Mouse (Mus musculus) CH12.LX (cell line): ENCODE data around the gene Olfr155. TPM values are rescaled to one million over a fixed set of nuclear protein-coding genes. Genes with fewer than 3 reads are reported as not detected.
A peak's percentile ranks its signal among the peaks of the same experiment; 100 is the strongest.

Source experiments
- DNase-seq: peaks from one replicate; pipeline ENCODE4 v3.0.0-alpha.2; 2013; ENCODE audit errors: extremely low read depth
- H3K27ac ChIP-seq: 2 replicates; pipeline ENCODE4 v1.5.1; 2012; ENCODE audit warnings: low read depth, mild to moderate bottlenecking, control low read depth, moderate library complexity; ENCODE audit not compliant: insufficient read depth
- H3K27me3 ChIP-seq: replicated peaks from 2 replicates; pipeline ENCODE3; 2012; ENCODE audit warnings: inconsistent platforms
- H3K36me3 ChIP-seq, 2 experiments: replicated peaks in 1 of 2; 2 replicates each; pipeline versions ENCODE3 to v1.6.1; 2012; ENCODE audit warnings: inconsistent platforms in 1 of 2, low read length in 1 of 2, mild to moderate bottlenecking in 1 of 2, mixed read lengths in 1 of 2, moderate library complexity in 1 of 2; ENCODE audit not compliant: control insufficient read depth in 1 of 2, insufficient read depth in 1 of 2
- H3K4me1 ChIP-seq, 2 experiments: 2 replicates each; pipeline ENCODE4 v1.6.1; 2012; ENCODE audit warnings: inconsistent platforms in 1 of 2, moderate library complexity in 1 of 2; ENCODE audit not compliant: insufficient read depth in 2 of 2, control insufficient read depth in 1 of 2
- H3K4me2 ChIP-seq: 2 replicates; pipeline ENCODE4 v1.6.1; 2012; ENCODE audit warnings: low read depth, mild to moderate bottlenecking, control low read depth; ENCODE audit not compliant: poor library complexity, insufficient read depth, severe bottlenecking
- H3K4me3 ChIP-seq, 3 experiments: fragments of 150-350 bp in 1 of 3; sonication (generic) in 1 of 3; replicated peaks in 1 of 3; 2 replicates each; pipeline versions ENCODE3 to v1.5.1; 2011 to 2012; ENCODE audit warnings: low read depth in 2 of 3, low read length in 2 of 3, mild to moderate bottlenecking in 2 of 3, moderate library complexity in 2 of 3, control low read depth in 1 of 3, improper control_type of control experiment in 1 of 3, inconsistent platforms in 1 of 3, mixed read lengths in 1 of 3; ENCODE audit not compliant: poor library complexity in 1 of 3
- H3K79me2 ChIP-seq: replicated peaks from 2 replicates; pipeline ENCODE4 v1.6.1; 2012; ENCODE audit warnings: mild to moderate bottlenecking, moderate library complexity; ENCODE audit not compliant: control insufficient read depth, poor library complexity, insufficient read depth, severe bottlenecking; ENCODE audit errors: extremely low read depth
- H3K9ac ChIP-seq: 2 replicates; pipeline ENCODE4 v1.6.1; 2012; ENCODE audit warnings: low read depth, mild to moderate bottlenecking, control low read depth, moderate library complexity; ENCODE audit not compliant: insufficient read depth
- H3K9me3 ChIP-seq: replicated peaks from 2 replicates; pipeline ENCODE3; 2012; ENCODE audit warnings: low read length, inconsistent platforms, mixed read lengths
- CHD2 ChIP-seq: IDR thresholded peaks from 2 replicates; pipeline ENCODE4 v1.6.1; 2011; ENCODE audit warnings: low read length, improper control_type of control experiment
- CTCF ChIP-seq, 2 experiments: IDR thresholded peaks in 1 of 2; conservative IDR thresholded peaks in 1 of 2; 2 replicates each; pipeline ENCODE4 v1.5.1; 2011 to 2012; ENCODE audit warnings: low read depth in 2 of 2, low read length in 2 of 2, improper control_type of control experiment in 1 of 2, inconsistent platforms in 1 of 2, mild to moderate bottlenecking in 1 of 2, moderate library complexity in 1 of 2
- E2F4 ChIP-seq: IDR thresholded peaks from 2 replicates; pipeline ENCODE4 v1.6.1; 2011; ENCODE audit warnings: low read depth, low read length, improper control_type of control experiment; ENCODE audit not compliant: insufficient replicate concordance
- EP300 ChIP-seq: IDR thresholded peaks from 2 replicates; pipeline ENCODE4 v1.6.1; 2011; ENCODE audit warnings: low read length, improper control_type of control experiment
- ETS1 ChIP-seq: conservative IDR thresholded peaks from 2 replicates; pipeline ENCODE4 v1.6.1; 2012; ENCODE audit warnings: low read depth, mild to moderate bottlenecking, inconsistent platforms, low read length, improper control_type of control experiment, moderate library complexity
- GABPA ChIP-seq: IDR thresholded peaks from 2 replicates; pipeline ENCODE4 v1.6.1; 2012; ENCODE audit warnings: low read depth, low read length, improper control_type of control experiment, inconsistent platforms; ENCODE audit not compliant: insufficient replicate concordance
- IRF4 ChIP-seq: IDR thresholded peaks from 2 replicates; pipeline ENCODE4 v1.6.1; 2014; ENCODE audit warnings: low read depth, mild to moderate bottlenecking, inconsistent platforms, low read length, improper control_type of control experiment
- MAFK ChIP-seq: IDR thresholded peaks from 2 replicates; pipeline ENCODE4 v1.6.1; 2011; ENCODE audit warnings: low read length, improper control_type of control experiment; ENCODE audit not compliant: insufficient replicate concordance
- MAX ChIP-seq: IDR thresholded peaks from 2 replicates; pipeline ENCODE4 v1.6.1; 2011; ENCODE audit warnings: low read length, improper control_type of control experiment
- MXI1 ChIP-seq: IDR thresholded peaks from 2 replicates; pipeline ENCODE4 v1.6.1; 2011; ENCODE audit warnings: mild to moderate bottlenecking, low read depth, low read length, improper control_type of control experiment
- NRF1 ChIP-seq: IDR thresholded peaks from 2 replicates; pipeline ENCODE4 v1.6.1; 2014; ENCODE audit warnings: low read depth, mild to moderate bottlenecking, inconsistent platforms, low read length, improper control_type of control experiment, moderate library complexity
- PAX5 ChIP-seq: IDR thresholded peaks from 2 replicates; pipeline ENCODE4 v1.6.1; 2012; ENCODE audit warnings: low read length, inconsistent platforms, mixed read lengths
- POLR2A ChIP-seq: IDR thresholded peaks from 2 replicates; pipeline ENCODE4 v1.6.1; 2011; ENCODE audit warnings: low read depth, mild to moderate bottlenecking, improper control_type of control experiment, low read length
- POLR2AphosphoS2 ChIP-seq: IDR thresholded peaks from 2 replicates; pipeline ENCODE4 v1.6.1; 2011; ENCODE audit warnings: low read depth, low read length, improper control_type of control experiment
- RAD21 ChIP-seq: IDR thresholded peaks from 2 replicates; pipeline ENCODE4 v1.6.1; 2011; ENCODE audit warnings: low read depth, mild to moderate bottlenecking, low read length, improper control_type of control experiment, moderate library complexity
- SMC3 ChIP-seq: IDR thresholded peaks from 2 replicates; pipeline ENCODE4 v1.6.1; 2011; ENCODE audit warnings: low read depth, low read length, improper control_type of control experiment
- TBP ChIP-seq: conservative IDR thresholded peaks from 2 replicates; pipeline ENCODE4 v1.6.1; 2011; ENCODE audit warnings: low read depth, low read length, improper control_type of control experiment
- ZC3H11A ChIP-seq: IDR thresholded peaks from 2 replicates; pipeline ENCODE4 v1.6.1; 2012; ENCODE audit warnings: low read depth, mild to moderate bottlenecking, inconsistent platforms, low read length, improper control_type of control experiment
- ZKSCAN1 ChIP-seq: IDR thresholded peaks from 2 replicates; pipeline ENCODE4 v1.6.1; 2012; ENCODE audit warnings: low read depth, inconsistent platforms, low read length, improper control_type of control experiment, borderline replicate concordance
- ZMIZ1 ChIP-seq: IDR thresholded peaks from 2 replicates; pipeline ENCODE4 v1.6.1; 2012; ENCODE audit warnings: low read depth, mild to moderate bottlenecking, inconsistent platforms, low read length, improper control_type of control experiment
- ZNF384 ChIP-seq: IDR thresholded peaks from 2 replicates; pipeline ENCODE4 v1.6.1; 2012; ENCODE audit warnings: low read depth, low read length, improper control_type of control experiment, inconsistent platforms
- dilution Hi-C: fragments of 300-500 bp; cut with MboI; formaldehyde crosslinking; loops from 2 replicates; pipeline ENCODE4 v1.14.3; 2020; ENCODE audit warnings: low sequenced_read_pairs; ENCODE audit not compliant: extremely low pct_unique_long_range_greater_than_20kb, extremely low pct_ligation_motif_present
- in situ Hi-C: fragments of 300-500 bp; cut with MboI; formaldehyde crosslinking; loops from 3 replicates; pipeline ENCODE4 v1.14.3; 2019; ENCODE audit warnings: low sequenced_read_pairs, low pct_ligation_motif_present, low pct_unique_long_range_greater_than_20kb, mixed read lengths
- polyA plus RNA-seq: library from polyadenylated mRNA; unstranded; fragments of >175 nt; gene quantifications from 2 replicates; pipeline ENCODE4 v1.2.1, GENCODE M21; 2012; ENCODE audit warnings: low read depth; ENCODE audit not compliant: insufficient read length
- total RNA-seq, 2 experiments: library from RNA; depleted of rRNA; stranded (reverse); fragments of 300-350 nt in 1 of 2; fragments of >200 nt in 1 of 2; gene quantifications; 2 replicates each; pipeline ENCODE4 v1.2.3; 2012 to 2014

The Olfr155 gene
- total and polyA plus RNA-seq, 3 experiments = not detected

DNA sequence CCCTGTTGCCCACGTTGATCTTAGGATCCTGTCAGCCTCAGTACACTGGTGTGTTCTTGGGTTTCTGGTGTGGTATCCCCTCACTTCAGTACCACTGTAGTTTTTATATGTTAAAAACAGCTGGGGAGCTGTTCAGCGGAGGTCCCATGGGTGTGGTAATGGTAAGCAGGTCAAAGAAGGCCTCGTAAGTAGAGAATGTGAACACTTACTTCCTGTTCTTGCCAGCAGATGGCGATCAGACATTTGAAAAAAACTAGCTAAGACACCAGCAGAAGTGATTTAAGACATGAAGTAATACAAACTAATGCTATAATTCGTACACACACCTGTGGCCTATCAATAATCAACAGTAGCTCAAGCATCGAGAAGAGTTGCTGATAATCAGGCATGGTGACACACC, 55.1 kb downstream of the Olfr155 start:
- dilution Hi-C loops = no loop called here
- Histone ChIP-seq H3K9me3 (no peaks in the 10 kb centered on the region), H3K27me3 (no peaks in the 10 kb centered on the region), H3K4me2 (no peak overlapping the region), H3K36me3 (peaks cover 0 to 5% of the 10 kb centered on the region in 2 experiments), H3K79me2 (no peaks in the 10 kb centered on the region), H3K9ac (no peak overlapping the region), H3K27ac (no peak overlapping the region), H3K4me3 (no peak overlapping the region), H3K4me1 (peaks cover 3 to 58% of the 10 kb centered on the region in 2 experiments; a peak in 3 of 4 replicates)
- peak; percentile 78 for DNase-seq
- peak; percentile 62 to 87; a peak in 3 of 4 replicates for TF ChIP-seq CTCF (conservative IDR thresholded peaks at IDR 0.05 in 1 of 2, IDR thresholded peaks at IDR 0.05 in 1 of 2; ENCODE audit: low read depth in 2 of 2, low read length in 2 of 2)
- TF ChIP-seq RAD21 = peak; percentile 90
- TF ChIP-seq ZC3H11A = no peak
- TF ChIP-seq SMC3 = peak; percentile 69
- TF ChIP-seq MXI1 = no peak
- TF ChIP-seq ZMIZ1 = no peak
- TF ChIP-seq ETS1 = no peak
- TF ChIP-seq POLR2AphosphoS2 = no peak
- no peak for TF ChIP-seq MAFK
- TF ChIP-seq PAX5 = no peak
- no peak for TF ChIP-seq EP300
- no peak for TF ChIP-seq MAX
- no peak for TF ChIP-seq E2F4
- TF ChIP-seq NRF1 = no peak
- no peak for TF ChIP-seq POLR2A
- TF ChIP-seq TBP = no peak
- TF ChIP-seq ZKSCAN1 = no peak
- no peak for TF ChIP-seq IRF4
- TF ChIP-seq ZNF384 = peak; percentile 31; the same call in 1 of the 2 replicates
- TF ChIP-seq CHD2 = no peak
- no peak for TF ChIP-seq GABPA
- in situ Hi-C loops = no loop called here

Other genes starting within 250 kb of the Olfr155 start
- 0.04 and 0.38 TPM in 2 replicates for gene Npr2, start 219.6 kb upstream of the Olfr155 start, total RNA-seq (2012; rRNA removed)
- not detected in 2 replicates for gene Npr2, start 219.6 kb upstream of the Olfr155 start, total RNA-seq (2014; rRNA removed)
- gene Npr2, start 219.6 kb upstream of the Olfr155 start, polyA plus RNA-seq = 0.23 and 0.49 TPM in 2 replicates
- 0.08 TPM in 1 of 2 replicates, not detected in the other for gene Spag8, start 198.0 kb upstream of the Olfr155 start, total RNA-seq (2012; rRNA removed)
- not detected in 2 replicates for gene Spag8, start 198.0 kb upstream of the Olfr155 start, total RNA-seq (2014; rRNA removed)
- gene Spag8, start 198.0 kb upstream of the Olfr155 start, polyA plus RNA-seq = not detected in 2 replicates
- gene Hint2, start 195.1 kb upstream of the Olfr155 start, total RNA-seq (2012; rRNA removed) = 21.2 and 27.9 TPM in 2 replicates
- 17.0 and 17.8 TPM in 2 replicates for gene Hint2, start 195.1 kb upstream of the Olfr155 start, total RNA-seq (2014; rRNA removed)
- 6.4 and 8.1 TPM in 2 replicates for gene Hint2, start 195.1 kb upstream of the Olfr155 start, polyA plus RNA-seq
- gene Tmem8b, start 182.6 kb upstream of the Olfr155 start, total RNA-seq (2012; rRNA removed) = 0.17 and 0.47 TPM in 2 replicates
- not detected in 2 replicates for gene Tmem8b, start 182.6 kb upstream of the Olfr155 start, total RNA-seq (2014; rRNA removed)
- gene Tmem8b, start 182.6 kb upstream of the Olfr155 start, polyA plus RNA-seq = 0.16 and 0.26 TPM in 2 replicates
- 5.1 and 6.3 TPM in 2 replicates for gene Fam221b, start 182.4 kb upstream of the Olfr155 start, total RNA-seq (2012; rRNA removed)
- gene Fam221b, start 182.4 kb upstream of the Olfr155 start, total RNA-seq (2014; rRNA removed) = not detected in 2 replicates
- gene Fam221b, start 182.4 kb upstream of the Olfr155 start, polyA plus RNA-seq = 0.07 and 0.12 TPM in 2 replicates
- not detected in 2 replicates for gene Olfr70, start 150.8 kb upstream of the Olfr155 start, total RNA-seq (2012; rRNA removed)
- not detected in 2 replicates for gene Olfr70, start 150.8 kb upstream of the Olfr155 start, total RNA-seq (2014; rRNA removed)
- not detected in 2 replicates for gene Olfr70, start 150.8 kb upstream of the Olfr155 start, polyA plus RNA-seq
- gene Olfr71, start 141.3 kb upstream of the Olfr155 start, total RNA-seq (2012; rRNA removed) = not detected in 2 replicates
- gene Olfr71, start 141.3 kb upstream of the Olfr155 start, total RNA-seq (2014; rRNA removed) = not detected in 2 replicates
- gene Olfr71, start 141.3 kb upstream of the Olfr155 start, polyA plus RNA-seq = not detected in 2 replicates
- not detected in 2 replicates for gene Hrct1, start 124.4 kb upstream of the Olfr155 start, total RNA-seq (2012; rRNA removed)
- gene Hrct1, start 124.4 kb upstream of the Olfr155 start, total RNA-seq (2014; rRNA removed) = not detected in 2 replicates
- not detected in 2 replicates for gene Hrct1, start 124.4 kb upstream of the Olfr155 start, polyA plus RNA-seq
- not detected in 2 replicates for gene Spaar, start 121.5 kb upstream of the Olfr155 start, total RNA-seq (2012; rRNA removed)
- gene Spaar, start 121.5 kb upstream of the Olfr155 start, total RNA-seq (2014; rRNA removed) = not detected in 2 replicates
- not detected in 2 replicates for gene Spaar, start 121.5 kb upstream of the Olfr155 start, polyA plus RNA-seq
- not detected in 2 replicates for gene Olfr159, start 80.6 kb upstream of the Olfr155 start, total RNA-seq (2012; rRNA removed)
- not detected in 2 replicates for gene Olfr159, start 80.6 kb upstream of the Olfr155 start, total RNA-seq (2014; rRNA removed)
- gene Olfr159, start 80.6 kb upstream of the Olfr155 start, polyA plus RNA-seq = not detected in 2 replicates
- gene Olfr156, start 27.7 kb upstream of the Olfr155 start, total RNA-seq (2012; rRNA removed) = not detected in 2 replicates
- not detected in 2 replicates for gene Olfr156, start 27.7 kb upstream of the Olfr155 start, total RNA-seq (2014; rRNA removed)
- gene Olfr156, start 27.7 kb upstream of the Olfr155 start, polyA plus RNA-seq = not detected in 2 replicates
- not detected in 2 replicates for gene Olfr157, start 11.4 kb upstream of the Olfr155 start, total RNA-seq (2012; rRNA removed)
- gene Olfr157, start 11.4 kb upstream of the Olfr155 start, total RNA-seq (2014; rRNA removed) = not detected in 2 replicates
- 0.03 TPM in 1 of 2 replicates, not detected in the other for gene Olfr157, start 11.4 kb upstream of the Olfr155 start, polyA plus RNA-seq
- gene Reck, start 24.0 kb downstream of the Olfr155 start, total RNA-seq (2012; rRNA removed) = 0.55 and 0.68 TPM in 2 replicates
- gene Reck, start 24.0 kb downstream of the Olfr155 start, total RNA-seq (2014; rRNA removed) = 0.34 and 0.44 TPM in 2 replicates
- 1.4 and 1.8 TPM in 2 replicates for gene Reck, start 24.0 kb downstream of the Olfr155 start, polyA plus RNA-seq
- gene Glipr2, start 105.8 kb downstream of the Olfr155 start, total RNA-seq (2012; rRNA removed) = 47.6 and 60.3 TPM in 2 replicates
- gene Glipr2, start 105.8 kb downstream of the Olfr155 start, total RNA-seq (2014; rRNA removed) = 138 and 146 TPM in 2 replicates
- gene Glipr2, start 105.8 kb downstream of the Olfr155 start, polyA plus RNA-seq = 57.2 and 62.8 TPM in 2 replicates
- not detected in 2 replicates for gene Ccin, start 131.9 kb downstream of the Olfr155 start, total RNA-seq (2012; rRNA removed)
- gene Ccin, start 131.9 kb downstream of the Olfr155 start, total RNA-seq (2014; rRNA removed) = 0.11 TPM in 1 of 2 replicates, not detected in the other
- gene Ccin, start 131.9 kb downstream of the Olfr155 start, polyA plus RNA-seq = not detected in 2 replicates
- 301 and 349 TPM in 2 replicates for gene Clta, start 152.9 kb downstream of the Olfr155 start, total RNA-seq (2012; rRNA removed)
- gene Clta, start 152.9 kb downstream of the Olfr155 start, total RNA-seq (2014; rRNA removed) = 450 and 454 TPM in 2 replicates
- 454 and 493 TPM in 2 replicates for gene Clta, start 152.9 kb downstream of the Olfr155 start, polyA plus RNA-seq
- 31.6 and 37.1 TPM in 2 replicates for gene Gne, start 232.6 kb downstream of the Olfr155 start, total RNA-seq (2012; rRNA removed)
- gene Gne, start 232.6 kb downstream of the Olfr155 start, total RNA-seq (2014; rRNA removed) = 23.6 and 35.3 TPM in 2 replicates
- gene Gne, start 232.6 kb downstream of the Olfr155 start, polyA plus RNA-seq = 34.4 and 35.5 TPM in 2 replicates